Mouse (Mus musculus) cerebellum, adult 8-10 months (tissue): ENCODE measurements around the gene Jag2.
A peak's percentile ranks its signal among the peaks of the same experiment; 100 is the strongest.

Source experiments
- DNase-seq: peaks from one replicate; pipeline ENCODE4 v3.0.0; 2022

Jag2 gene

DNA sequence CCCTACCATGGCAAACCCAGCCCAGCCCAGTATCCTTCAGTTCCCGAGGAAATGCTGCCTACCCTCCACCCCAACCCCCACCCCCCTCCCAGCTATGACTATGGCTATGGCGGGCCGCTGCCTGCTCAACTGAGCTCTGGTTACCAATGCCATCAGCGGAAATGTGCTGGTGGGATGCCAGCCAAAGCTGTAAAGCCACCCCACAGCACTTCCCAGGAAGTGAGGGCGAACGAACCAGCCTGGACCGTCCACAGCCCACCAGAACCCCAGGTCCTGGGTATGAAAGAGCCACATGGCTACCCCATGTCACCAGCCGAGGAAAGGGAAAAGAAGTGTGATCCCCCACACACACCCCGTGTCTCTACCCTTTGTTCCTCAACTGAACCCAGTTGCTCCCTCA lies 11.1 kb upstream of the Jag2 start:
- DNase-seq: no peak

DNA sequence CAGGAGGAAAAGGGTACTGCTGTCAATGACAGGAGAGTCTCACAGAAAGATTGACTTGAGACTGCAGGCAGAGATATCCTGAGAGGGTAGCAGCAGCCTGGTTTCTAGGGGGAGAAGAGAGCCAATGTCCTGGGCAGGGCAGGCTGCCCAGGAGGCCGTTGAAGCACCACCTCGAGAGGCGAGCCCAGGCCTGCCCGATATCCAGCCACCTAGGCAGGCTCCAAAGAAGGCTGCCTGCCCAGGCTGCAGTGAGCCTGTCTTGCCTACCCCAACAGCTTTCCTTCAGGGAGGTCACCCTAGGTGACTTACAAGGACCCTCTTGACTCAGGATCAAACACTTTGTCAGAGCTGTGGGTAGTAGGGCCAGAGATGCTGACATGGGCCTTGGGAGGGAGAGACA lies 10.7 kb upstream of the Jag2 start:
- DNase-seq: no peak

DNA sequence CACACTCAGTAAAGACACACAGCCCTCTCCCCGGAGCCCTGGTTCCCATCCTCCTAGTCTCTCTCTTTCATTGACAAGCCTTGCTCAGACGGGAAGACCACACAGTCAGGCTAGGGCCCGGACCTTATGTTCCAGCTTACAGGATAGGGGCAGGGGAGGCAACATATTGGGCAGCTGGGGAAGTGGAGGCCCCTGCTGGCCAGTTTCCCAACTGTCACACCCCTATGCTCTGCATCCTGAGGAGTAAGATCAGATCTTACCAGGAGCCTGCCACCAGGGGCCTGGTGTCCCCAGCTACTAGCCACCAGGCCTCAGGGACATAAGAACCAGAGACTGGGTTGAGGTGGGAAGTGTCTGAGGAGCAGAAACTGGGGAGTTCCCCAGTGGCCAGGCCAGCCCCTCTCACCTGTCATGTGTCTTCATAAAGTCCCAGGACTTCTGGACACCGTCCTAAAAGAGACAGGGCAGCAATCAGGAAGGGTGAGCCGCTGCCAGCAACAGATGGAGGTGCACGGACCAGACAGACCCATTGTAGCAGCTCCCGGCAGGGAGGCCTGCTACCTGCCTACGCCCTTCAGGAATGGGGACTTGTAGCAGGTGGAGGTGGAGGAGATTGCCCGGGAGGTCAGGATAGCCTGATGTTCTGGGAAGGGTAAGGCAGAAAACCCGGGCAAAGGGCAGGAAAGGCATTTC lies 9.4 kb upstream of the Jag2 start:
- peak; percentile 65 for DNase-seq

DNA sequence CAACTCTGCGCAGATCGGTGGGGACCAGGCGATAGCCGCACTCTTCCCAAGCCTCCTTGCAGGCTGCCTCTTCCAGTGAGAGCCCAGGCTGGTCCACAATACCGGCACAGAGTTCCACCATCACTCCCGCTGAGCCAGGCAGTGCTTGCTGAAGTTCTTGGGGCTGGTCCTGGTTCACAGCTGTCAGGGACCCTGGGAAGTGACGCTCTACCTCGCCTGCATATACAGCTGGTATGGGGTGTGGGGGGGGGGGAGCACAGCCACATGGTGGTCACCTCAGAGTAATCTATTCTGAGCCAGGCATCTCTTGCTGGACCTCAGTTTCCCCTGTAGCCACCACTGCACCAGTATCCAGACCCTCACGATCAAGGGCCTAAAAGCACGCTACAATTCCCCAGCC lies 8.8 kb upstream of the Jag2 start:
- DNase-seq: no peak

DNA sequence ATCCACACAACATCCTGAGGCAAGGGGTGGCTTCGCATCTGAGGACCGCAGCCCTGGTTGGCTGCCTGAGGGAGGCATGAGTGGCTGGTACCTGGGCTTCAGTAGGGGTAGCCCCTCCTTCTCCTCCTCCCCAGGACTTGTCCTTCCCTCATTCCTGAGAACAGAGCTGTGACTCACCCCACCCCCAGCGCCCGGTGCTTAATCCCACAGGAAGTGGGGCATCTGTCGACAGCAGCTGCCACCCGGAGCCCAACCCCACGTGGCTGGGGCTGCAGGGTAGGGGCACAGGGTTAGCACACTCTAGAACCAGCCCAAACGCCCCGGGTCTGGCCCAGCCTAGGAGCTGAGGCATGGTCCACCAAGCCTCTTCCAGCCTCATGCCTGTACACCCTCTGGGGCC lies 8.3 kb upstream of the Jag2 start:
- no peak for DNase-seq

DNA sequence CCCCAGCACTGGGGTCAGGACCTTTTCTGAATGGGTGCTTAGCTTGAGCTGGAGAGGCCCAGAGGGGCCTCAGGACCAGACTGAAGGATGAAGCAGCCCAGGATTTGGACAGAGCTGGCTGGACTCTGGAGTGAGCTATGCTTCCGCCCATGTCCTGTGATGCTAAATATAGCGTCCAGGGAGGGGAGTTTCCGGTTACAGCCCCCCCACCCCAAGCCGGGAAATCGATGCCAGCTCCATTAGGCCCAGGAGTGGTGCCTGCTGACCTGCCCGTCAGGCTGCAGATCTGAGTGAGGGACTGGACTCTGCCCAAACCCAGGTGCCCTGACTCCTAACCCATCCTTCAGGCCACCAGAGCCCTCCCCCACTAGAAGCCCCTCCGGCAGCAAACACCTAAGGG lies 3.1 kb upstream of the Jag2 start:
- DNase-seq: no peak

DNA sequence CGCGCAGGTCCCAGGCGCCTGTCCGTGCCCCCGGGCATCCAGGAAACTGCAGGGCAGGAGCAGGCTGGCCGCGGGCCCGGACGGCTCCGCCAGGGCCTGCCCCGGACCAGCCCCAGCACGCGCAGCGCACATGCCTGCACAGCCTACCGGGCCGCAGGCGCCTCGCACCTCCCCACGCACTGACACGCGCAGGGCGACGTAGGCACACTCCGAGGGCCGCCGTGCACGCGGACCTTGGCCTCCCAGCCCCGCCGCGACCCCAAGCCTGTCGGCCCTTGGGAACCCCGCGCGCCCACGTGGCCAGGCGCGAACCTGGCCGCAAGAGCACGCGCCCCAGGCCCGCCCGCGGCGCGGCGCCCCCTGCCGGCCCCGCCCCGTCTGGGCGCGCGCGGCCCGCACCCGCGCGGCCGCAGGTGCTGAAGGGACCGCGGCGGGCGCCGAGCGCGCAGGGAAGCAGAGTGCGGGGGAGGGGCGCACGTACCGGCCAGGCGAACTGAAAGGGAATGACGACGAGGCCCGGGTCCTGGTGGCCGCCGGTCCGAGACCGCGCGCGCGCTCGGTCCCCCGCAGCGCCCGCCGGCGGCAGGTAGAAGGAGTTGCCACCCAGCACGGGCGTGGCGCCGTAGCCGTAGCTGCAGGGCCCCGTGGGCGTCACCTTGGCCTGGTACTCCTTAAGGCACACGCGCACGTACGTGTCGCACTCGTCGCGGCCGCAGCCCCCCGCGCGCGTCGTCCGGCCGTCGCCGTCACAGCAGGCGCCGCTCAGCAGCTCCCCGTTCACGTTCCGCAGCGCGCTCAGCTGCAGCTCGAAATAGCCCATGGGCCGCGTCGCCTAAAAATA lies 955 bp downstream of the Jag2 start:
- DNase-seq: no peak

DNA sequence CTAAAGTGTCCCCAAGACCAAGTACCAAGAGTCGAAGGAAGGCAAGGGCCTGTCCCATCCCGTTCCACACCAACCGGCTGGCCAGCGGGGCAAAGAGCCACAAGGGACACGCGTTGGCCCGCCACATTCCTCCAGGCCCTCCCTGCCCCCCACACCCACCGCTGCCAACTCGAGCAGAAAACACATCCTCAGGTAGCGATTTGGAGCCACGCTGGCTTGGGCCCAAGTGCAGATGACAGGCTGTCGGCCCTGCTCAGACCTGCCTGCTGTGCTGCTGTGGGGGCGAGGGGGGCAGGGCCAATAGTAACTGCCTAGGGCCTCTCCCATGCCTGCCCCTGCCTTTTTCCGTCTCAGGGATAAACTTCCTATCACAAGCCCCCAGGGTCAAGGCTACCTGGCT lies 2.3 kb downstream of the Jag2 start:
- no peak for DNase-seq

DNA sequence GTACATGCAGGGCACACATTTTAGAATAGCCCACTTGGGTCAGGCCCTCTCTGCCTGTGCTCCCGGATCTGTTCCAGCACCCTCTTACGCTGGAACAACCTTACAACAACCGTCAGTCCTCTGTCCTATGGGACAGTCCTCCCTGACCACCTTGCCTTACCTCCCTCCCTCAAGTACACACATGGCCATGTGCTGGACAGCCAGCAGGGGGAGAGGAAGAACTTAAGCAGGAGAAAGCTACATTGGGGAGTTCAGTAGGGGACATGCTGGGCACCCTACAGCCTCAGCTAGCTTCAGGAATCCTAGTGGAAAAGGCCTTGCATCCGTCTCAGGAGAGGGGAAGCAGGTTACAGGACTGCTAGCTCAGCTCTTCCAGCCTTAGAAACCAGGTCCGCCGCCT lies 3.6 kb downstream of the Jag2 start:
- DNase-seq: no peak

DNA sequence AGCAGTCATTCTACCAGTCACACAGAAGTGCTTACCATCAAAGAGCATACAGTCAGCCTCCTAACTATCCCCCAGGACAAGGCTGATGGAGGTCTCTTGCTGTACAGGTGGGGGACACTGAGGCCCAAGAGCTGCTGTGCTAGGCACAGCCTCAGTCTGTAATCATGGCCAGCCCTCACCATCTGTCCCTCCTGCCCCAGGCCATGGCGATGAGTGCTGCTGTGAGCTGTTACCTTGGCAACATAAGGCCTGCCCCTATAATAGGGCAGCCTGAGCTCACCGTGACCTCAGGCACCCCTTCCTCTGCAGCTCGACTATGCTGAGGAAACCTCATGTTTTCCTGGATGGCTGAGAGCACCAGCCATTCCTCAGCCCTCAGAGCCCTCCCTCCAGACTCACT lies 7.0 kb downstream of the Jag2 start:
- DNase-seq: no peak

DNA sequence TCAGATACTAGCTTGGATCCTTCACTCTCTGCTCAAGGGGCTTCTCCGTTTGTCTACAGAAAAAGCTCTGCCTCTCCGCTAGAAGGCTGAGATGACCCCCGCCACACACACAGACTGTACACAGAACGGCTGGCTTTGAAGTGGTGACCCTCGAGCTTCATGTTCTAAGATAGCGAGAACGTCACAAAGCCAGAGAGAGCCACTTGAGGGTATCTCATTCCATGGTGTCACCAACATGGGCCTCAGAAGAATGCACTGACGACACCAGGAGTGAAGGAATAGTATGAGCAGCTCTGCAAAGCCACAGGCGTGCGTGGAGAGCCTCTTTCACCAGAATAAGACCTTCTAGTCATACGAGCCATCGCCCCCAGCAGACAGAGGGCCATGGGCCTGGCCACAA lies 8.1 kb downstream of the Jag2 start:
- DNase-seq: no peak

DNA sequence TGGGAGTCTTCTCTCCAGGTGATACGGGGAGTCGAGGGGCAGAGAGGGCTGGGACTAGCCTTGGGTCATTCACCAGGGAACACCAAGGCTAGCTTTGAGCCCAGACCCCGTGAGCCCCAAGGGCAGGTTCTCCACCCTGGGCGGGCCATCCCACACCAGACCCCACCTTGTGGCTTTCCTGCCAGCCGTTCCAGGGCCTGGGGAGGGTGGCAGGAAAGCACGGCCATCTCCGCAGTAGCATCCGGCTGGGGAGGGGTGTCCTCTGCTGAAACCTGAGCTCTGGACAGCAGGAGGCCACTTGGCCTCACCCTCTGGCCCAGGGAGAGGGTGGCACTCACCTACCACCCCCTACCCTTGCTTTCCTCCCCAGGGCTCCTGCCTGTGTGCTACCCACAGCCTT lies 11.7 kb downstream of the Jag2 start:
- no peak for DNase-seq

DNA sequence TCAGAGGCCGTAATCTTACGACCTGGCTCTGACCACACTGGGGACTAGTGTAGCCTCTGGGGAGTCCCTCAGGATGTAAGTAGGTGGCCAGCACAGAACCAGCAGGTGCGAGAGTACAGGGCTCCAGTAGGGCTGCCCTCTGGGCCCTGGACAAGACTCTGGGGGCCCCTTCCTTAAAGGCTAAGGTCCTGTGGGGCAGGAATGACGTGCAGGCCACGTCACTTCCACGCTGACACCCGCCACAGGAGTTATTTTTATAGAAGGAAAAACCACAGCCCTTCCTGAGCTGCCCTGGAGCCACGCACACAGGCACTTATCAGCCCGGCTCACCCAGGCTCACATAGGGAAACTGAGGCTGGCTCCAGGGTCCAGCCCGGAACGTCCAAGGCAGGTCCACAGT lies 12.1 kb downstream of the Jag2 start:
- no peak for DNase-seq

DNA sequence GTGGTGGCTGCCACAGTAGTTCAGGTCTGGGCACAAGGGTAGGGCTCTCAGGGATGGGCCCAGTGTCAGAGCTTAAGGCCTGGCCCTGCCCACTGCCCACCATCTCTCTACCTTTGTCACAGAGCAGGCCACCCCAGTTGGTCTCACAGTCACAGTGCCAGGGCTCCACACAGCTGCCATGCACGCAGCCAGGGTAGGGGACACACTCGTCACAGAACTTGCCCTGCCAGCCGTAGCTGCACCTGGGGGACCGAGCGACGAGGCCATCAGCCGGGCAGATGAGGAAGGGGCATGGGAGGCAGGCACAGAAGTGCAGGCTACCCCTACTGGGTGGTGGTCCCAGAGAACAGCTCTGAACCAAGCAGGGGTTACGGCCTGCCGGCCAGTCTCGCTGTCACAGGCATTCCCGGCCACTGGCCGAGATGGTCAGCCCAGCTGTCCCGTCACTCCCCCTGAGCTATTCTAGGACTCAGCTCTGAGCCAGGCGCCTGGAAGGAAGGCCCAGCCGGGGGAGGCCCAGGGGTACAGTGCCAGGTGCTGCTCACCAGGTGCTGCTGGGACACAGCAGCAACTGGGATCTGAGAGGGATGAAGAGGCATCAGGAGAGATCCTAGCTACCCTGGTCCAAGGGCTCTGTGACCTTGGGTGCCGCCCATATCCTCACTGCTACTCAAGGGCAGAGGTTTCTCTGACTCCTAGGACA lies 12.7 kb downstream of the Jag2 start:
- no peak for DNase-seq

DNA sequence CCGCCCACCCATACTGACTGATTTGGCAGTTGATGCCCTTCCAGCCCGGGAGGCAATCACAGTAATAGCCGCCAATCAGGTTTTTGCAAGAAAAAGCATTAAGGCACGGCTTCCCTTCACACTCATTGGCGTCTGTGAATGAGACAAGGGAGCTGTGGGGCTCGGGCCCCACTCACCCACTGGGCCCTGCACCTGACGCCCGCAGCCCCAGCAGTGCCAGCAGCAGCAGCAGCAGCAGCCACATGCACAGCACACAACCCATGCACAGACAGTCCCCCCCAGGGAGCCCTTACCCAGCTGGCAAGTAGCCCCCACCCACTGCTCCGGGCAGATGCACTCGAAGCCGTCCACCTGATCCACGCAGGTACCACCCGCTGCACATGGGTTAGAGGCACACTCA lies 14.0 kb downstream of the Jag2 start:
- no peak for DNase-seq

DNA sequence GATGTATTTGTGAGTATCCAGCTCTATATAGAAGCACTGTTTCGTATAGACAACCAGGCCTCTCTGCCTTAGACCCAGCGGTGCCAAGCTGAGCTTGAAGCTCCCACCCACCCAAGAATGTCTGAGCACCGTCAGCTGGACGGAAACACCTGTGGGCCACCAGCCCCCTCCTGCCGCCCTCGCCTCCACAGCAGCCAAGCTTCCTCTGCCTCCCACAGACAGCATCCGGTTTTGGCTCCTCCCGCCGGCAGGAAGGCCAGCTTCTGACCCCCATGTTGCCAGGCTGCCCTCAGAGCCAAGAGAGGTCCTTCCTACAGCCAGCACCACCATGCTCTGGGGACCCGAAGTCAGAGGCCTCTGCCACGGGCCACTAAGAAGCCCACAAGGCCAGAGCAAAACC lies 15.0 kb downstream of the Jag2 start:
- no peak for DNase-seq

DNA sequence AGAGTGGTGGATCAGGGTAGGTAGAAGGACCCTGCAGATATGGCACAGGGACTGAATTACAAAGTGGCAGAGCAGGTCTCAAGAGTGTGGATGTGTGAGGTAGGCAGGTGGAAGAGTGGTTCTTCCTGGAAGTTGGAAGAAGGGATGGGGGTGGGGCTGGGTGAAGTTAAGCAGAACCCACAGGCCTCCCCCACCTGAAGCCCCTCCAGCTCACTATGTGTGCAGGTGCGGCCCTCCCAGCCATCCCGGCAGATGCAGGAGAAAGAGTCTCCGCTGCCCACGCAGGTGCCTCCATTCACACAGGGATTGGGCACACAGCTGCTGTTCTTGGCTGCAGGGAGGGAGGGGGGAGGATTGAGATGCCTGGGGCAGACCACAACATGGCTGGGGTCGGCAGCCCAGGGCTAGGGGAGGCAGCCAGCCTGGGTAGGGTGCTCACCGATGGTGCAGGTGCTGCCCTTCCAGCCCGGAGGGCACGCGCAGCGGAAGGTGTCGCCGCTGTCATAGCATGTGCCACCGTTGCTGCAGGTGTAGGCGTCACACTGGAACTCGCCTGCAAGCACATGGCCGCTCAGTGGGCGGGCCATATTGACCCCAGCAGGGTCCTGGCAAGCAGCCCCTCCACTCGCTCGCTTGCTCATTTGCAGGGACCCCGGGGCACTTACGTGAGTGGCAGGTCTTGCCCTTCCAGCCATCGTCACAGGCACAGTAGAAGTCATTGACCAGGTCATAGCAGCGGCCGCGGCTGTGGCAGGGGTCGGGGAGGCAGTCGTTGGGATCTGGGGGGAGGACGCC lies 16.4 kb downstream of the Jag2 start:
- peak; percentile 34 for DNase-seq

DNA sequence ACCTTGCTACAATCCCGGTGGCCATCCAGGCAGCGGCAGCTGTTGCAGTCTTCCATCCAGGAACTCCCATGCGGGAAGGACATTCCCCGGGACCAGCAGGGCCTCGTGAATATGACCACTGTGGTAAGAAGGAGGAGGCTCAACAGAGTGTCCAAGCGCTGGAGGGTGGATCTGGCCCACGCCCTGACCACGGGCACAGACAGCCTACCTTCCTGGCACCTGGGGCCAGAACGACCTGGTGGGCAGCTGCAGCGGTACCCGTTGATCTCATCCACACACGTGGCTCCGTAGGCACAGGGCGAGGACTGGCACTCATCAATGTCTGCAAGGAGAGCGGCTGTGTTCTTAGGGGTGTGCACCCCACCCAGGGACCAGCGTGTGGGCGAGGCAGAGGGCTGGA lies 17.9 kb downstream of the Jag2 start:
- no peak for DNase-seq

DNA sequence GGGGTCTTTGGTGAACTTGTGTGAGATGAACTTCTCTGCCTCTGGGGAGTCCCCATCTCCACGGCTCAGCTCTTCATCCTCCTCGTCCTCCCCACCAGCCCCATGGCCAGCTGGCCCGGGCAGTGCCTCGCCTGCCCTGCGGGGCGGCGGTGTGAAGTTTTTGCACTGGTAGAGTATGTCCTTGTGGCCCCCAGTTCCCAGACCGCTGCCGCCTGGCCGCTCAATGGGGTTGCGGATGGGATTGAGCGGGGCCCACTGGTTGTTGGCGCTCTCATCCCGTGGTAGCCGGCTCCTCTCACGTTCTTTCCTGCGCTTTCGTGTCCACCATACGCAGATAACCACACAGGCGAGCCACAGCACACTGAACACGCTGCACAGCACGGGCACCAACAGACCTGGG lies 20.6 kb downstream of the Jag2 start:
- DNase-seq: no peak

DNA sequence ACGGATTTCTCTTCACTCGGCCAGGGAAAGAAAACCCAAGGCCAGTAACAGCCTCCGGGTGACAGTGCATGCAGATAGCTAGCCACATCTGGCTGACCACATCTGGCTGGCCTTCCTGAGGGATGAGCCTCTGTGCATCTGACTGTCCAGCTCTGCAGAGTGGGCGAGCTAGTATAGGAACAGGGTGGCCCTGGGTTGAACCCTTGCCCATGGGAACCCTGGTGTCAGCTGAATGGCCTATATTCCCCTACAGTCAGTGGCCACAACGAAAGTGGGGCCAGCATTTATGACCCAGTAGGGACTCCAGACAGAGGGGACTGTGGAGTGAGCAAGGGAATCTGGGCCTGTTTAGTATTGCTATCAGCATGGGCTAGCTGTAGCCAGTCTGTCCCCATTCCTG lies 24.6 kb downstream of the Jag2 start:
- DNase-seq: no peak

DNA sequence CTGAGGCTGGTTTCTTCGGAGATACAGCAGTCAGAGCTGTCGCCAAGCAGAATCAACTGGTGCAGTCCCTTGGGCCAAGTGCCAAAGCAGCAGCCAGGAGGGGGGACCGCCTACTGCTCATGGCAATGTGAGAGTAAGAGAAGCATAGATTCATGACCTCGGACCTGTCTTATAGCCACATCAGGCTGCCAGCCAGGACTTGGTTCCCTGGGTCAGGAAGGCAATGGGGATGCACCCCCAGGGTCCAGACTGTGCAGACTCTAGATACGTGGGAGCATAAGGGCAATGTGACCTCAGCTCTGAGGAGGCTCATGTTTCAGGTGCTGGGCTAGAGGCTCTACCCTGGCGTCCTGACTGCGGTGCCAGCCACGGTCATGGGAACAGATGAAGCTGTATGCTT lies 25.6 kb downstream of the Jag2 start:
- no peak for DNase-seq

DNA sequence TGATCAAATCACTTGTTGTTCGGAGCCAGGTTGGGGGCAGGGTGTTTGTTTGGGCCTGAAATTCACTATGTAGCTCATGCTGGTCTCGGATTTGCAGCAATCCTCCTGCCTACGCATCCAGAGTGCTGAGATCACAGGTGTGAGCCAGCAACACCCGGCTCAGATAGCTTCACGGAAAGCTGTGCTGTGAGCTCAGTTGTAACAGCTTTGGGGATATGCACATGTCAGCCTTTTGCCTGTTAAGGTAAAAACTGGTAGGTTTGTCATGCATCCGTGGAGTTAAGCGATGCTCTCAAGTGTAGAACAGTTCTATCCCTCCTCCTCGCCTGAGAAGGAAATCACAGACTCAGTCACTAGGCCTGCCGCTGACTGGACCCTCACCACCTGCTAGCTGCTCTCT lies 28.9 kb downstream of the Jag2 start:
- no peak for DNase-seq

DNA sequence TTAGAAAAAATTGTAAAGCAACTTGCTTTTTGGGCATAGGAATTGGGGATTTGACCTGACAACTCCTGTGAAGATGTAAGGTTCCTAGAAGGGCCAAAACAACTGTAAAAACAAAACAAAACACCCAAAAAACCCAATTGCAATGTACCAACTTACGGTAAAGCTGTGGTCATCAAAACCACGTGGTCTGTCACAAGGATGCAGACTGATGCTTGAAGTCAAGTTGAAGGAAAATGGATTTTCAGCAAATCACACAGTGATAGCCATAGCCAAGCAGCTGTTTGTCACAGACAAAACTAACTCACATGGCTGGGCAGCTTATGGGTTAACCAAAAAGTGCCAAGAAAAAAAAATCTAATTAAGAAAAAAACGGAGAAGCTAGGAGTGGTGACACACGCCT lies 30.6 kb downstream of the Jag2 start:
- no peak for DNase-seq
